Mouse (Mus musculus): ENCODE measurements around the gene Sart3. TPM values are rescaled to one million over a fixed set of nuclear protein-coding genes. Genes with fewer than 3 reads are reported as not detected.
A peak's percentile ranks its signal among the peaks of the same experiment; 100 is the strongest.
"Not testable (repeated sequence)": the region's sequence is repeated elsewhere in the genome, so short reads cannot be mapped to it uniquely, and the experiment has no call there.

Gene Sart3
- total RNA-seq (2022): 10 to 100 TPM; 43.7 to 57.8 (median 48.9) TPM

DNA sequence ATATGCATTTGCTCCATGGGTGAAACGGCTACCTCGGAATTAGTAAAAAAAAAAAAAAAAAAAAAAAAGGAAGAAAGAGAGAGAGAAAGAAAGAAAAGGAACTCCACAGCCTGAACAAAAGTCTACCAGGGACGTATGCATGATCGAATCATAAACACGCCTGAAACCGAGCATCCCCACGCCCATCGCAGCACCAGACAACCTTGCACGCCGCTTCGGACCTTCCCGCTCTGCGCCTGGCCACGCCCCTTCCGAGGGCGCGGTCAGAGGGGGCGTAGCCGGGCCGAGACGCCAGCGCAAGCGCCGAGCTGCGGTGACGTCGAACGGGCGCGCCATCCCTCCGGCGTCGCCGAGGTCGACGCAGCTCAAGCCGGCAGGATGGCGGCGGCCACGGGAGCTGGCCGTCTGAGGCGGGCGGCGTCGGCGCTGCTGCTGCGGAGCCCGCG, at the start of gene Sart3, which contains the start of gene Iscu:
Gene Sart3 (minus strand): TSS at position 61 of the 446 bp plus-strand sequence.
Gene Iscu (plus strand): TSS at position 299 of the 446 bp plus-strand sequence.
- peak; percentile 85 to 90 for DNase-seq (ENCODE audit: low spot score in 2 of 2)

DNA sequence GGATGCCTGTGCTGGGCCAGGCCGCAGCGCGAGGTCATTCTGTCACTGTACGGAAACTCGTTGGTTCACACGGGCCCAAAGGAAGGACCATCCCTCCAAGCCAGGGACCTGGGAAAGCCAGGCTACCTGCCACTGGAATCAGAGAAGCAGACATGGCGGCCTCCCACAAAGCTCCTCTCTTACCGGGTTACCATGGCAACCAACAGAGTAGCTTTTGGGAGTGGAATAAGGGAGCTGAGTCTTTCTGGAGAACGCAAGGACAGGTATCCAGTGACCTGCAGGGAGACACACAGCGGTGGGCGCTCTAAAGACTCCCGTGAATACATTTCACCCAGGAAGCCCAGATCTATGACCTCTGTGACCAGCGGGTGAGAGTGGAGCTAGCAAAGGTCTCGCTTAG, 46.3 kb upstream of the Sart3 start:
- no peak for DNase-seq (ENCODE audit: low spot score in 2 of 2)

DNA sequence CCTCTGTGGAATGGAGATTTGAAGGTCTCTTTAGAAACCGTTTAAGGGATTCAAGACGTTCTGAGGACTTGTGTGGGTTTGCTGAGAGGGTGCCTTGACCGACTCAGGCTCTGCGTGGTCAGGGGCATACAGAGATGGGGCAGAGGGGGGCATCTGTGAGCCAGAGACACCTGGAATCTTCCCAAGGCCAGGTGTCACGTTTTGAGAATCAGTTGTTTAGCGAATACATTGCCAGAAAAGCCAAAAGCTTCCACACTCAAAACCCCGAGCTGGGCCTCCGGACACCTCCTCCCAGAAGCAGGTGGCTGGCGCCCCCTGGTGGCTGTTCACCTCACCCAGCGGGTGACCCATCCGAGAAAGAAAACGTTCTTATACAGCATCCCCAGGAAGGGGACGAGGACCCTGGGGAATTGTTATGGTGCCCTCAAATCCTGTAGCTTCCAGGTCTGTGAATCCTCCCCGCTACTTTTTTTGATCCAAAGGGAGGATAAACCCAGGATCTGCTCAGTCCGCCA, 43.4 kb upstream of the Sart3 start:
- peak in 1 of 2 experiments; percentile 36 for DNase-seq (ENCODE audit: low spot score in 2 of 2)

DNA sequence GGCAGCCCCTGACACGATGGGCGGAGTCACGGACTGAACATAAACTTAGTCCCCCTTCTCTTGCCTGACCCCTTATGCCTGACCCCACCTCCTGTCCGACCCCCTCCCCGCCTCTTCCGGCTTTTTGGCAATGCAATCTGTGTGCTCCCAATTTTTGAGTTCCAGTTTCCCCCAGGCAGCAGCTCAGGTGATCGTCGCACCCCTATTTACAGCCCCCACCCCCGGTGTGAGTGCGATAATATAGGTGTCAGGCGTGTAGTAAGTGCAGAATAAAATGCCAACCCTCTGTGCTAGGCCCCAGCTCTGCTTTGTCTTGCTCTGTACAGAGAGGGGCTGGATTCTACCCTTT, 42.7 kb upstream of the Sart3 start:
- DNase-seq (ENCODE audit: low spot score in 2 of 2): no peak

DNA sequence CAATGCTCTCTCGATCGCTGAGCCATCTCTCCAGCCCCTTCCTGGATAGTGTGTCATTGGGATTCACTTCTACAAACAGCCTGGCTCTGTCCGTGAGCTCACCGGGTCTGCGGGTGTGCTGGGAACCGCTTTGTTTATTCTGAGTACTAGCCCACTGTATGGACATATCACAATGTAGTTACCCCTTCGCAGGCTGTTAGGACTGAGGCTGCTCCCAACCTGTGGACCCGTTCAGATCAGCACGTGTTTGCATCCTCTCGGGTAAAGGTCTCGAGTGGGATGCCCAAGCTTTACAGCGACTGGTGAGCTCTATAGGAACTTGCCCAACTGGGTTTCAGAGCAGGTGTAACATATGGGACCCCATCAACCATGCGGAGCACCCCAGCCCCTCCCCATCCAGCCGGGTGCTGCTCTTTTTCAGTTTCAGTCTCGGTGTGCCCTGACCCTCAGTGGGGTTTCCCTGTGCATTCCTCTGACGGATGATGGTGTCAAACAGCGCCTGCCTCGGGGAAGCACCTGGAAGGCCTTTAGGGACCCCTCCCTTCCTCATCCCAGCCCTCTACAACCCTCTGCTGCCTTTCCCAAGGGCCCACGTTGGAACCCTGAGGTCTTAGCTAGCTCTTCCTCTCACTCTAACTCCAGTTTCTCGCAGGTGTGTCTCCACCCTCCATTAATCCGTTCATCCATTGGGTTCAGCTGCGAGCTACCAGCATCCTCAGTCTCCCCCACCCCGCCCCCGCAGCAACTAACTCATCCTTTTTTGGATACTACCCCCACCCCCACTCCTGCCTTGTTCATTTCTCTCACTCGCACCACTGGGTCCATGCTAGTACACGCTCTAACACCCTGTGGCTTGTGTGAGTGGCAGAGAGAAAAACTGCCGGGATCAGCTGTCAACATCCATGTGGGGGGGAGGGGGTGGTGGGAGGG, 42.1 kb upstream of the Sart3 start:
- no peak for DNase-seq (ENCODE audit: low spot score in 2 of 2)

- no peak for DNase-seq (ENCODE audit: low spot score in 2 of 2)
These were observed 41.3 kb upstream of the Sart3 start for GRCm38 (mm10) chr5:113813608-113814007.

DNA sequence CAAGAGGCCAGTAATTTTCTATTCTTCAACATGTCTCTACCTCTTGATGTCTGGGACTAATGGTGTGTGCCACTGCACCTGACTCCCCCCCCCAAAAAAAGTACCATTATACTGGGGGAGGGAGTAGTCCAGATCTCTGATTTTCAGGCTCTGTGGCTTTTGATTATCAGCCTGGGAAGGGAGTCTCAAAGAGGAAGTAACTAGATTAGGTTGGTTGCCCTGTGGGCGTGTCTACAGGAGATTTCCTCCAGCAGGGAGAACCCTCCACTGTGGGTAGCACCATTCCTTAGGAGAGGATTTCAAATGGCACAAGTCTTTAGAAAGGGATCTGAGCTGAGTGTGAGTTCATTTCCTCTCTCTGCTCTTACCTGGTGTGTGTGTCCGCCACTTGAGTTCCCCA, 40.3 kb upstream of the Sart3 start:
- no peak for DNase-seq (ENCODE audit: low spot score in 2 of 2)

GRCm38 (mm10) chr5:113811824-113812420, 39.6 kb upstream of the Sart3 start:
- not testable (repeated sequence) for DNase-seq (ENCODE audit: low spot score in 2 of 2)

- no peak for DNase-seq (ENCODE audit: low spot score in 2 of 2)
These were observed 37.8 kb upstream of the Sart3 start for GRCm38 (mm10) chr5:113810111-113810510.

- DNase-seq (ENCODE audit: low spot score in 2 of 2): no peak
These were observed 35.9 kb upstream of the Sart3 start for GRCm38 (mm10) chr5:113808177-113808576.

GRCm38 (mm10) chr5:113807712-113808111, 35.4 kb upstream of the Sart3 start:
- no peak for DNase-seq (ENCODE audit: low spot score in 2 of 2)

DNA sequence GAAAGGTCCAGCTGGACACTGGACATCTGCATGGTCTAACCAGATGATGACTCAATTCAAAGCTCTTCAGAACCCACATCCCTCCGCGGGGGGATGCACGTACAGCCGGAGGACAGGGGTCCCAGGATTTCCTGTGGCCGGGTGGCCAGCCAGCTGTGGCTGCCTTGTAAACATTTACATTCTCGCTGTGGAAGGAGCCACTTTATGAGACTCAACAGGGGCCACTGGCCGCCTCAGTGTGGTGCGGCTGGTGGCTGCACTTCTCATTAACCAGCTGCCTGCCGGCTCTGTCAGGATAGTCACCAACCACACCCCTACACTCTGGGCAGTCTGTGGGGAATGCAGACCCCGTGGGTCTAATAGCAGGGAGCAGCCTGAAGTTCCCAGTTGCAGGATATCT, 34.1 kb upstream of the Sart3 start:
- no peak for DNase-seq (ENCODE audit: low spot score in 2 of 2)

GRCm38 (mm10) chr5:113805301-113805700, 33.0 kb upstream of the Sart3 start:
- no peak for DNase-seq (ENCODE audit: low spot score in 2 of 2)

- no peak for DNase-seq (ENCODE audit: low spot score in 2 of 2)
These were observed 32.2 kb upstream of the Sart3 start for GRCm38 (mm10) chr5:113804395-113804966.

DNA sequence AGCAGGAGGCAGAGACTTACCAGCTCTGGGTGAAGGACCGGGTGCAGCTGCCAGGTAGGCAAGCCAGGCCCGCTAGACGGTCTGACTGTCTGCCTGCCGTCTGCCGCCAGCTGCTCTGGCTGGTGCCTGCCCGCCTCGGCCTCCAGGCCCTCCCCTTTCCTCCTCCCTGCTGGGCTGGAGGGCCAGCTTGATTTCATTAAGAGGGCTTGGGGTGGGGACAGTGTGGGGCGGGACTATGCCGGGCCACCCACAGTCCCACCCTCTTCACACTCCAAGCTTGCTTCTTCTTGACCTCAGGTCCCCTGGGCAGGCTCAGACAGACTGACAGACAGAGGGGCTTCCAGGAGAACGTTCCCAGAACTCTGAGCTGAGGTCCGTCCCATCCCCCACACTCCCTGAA, 28.0 kb upstream of the Sart3 start, which contains the start of gene Tmem119:
Gene Tmem119 (minus strand): TSS at position 237 of the 400 bp plus-strand sequence.
- DNase-seq (ENCODE audit: low spot score in 2 of 2): no peak

- no peak for DNase-seq (ENCODE audit: low spot score in 2 of 2)
These were observed 27.4 kb upstream of the Sart3 start for GRCm38 (mm10) chr5:113799691-113800090.

GRCm38 (mm10) chr5:113798525-113798924, 26.2 kb upstream of the Sart3 start:
- DNase-seq (ENCODE audit: low spot score in 2 of 2): no peak

DNA sequence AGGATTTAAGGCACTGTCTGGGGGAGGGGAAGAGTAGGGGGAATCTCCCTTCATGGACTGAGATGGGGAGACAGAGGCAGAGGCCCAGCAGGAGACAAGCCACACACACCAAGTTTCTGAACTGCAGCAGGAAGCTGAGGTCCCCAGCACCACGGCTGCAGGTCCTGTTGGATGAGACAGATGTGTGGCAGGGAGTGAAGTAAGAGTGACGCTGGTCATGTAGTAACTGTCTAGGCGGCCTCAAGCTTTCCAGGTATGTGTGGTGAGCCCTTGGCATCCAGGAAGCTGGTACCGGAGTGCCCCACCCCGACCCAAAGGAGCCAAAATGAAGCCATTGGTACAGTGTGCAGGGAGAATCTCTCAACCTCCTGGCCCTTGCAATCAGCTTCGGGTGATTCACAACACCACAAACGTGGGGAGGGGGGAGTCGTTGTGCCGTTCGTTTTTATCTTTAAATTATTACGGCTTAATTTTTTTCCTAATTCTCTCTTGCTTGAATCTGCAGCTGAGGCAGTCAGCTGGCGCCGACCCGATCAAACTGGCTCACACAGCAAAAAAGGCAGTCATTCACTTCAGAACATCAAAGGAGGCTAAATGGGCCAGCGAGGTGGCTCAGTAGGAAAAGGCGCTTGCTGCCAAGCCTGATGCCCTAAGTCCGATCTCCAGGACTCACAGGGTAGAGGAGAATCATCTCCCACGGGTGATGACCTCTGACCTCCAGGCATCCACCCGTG, 25.0 kb upstream of the Sart3 start:
- DNase-seq (ENCODE audit: low spot score in 2 of 2): no peak

DNA sequence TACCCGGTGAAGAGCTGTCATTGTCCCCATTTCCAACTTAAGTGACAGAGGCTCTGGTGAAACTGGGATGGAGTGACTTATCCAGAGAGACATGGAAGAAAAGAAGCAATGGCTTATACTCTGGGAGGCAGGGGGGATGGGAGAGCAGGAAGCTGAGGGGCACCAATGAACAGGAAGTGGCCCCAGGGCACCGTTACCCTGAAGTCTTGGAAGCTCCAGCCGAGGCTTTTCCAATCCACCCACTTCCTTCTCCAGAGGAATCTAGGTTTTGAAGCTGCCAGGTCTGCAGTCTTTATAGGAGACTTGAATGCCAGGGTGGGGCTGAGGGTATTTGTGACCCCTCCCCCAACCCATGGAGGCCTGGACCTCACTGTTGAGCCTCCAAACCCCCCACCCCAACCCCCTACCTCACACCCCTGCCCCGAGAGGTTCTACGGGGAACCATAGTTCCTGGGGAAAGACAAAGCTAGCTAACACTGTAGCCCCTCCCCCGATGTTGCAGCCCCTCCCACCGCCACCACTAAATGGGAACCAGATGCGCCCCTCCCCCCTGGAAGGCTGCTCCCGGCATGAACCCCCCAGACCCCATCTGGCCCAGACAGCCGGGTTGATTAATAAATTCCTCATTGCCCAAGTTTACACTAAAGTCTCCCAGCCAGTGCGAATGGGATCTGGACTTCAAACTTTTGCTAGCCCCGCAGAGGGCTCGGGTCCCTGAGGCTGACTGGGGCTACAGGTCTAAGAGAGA, 24.3 kb upstream of the Sart3 start:
- DNase-seq (ENCODE audit: low spot score in 2 of 2): no peak
